Mouse (Mus musculus) MEL (cell line): ENCODE measurements around the gene Syt16. TPM values are rescaled to one million over a fixed set of nuclear protein-coding genes. Genes with fewer than 3 reads are reported as not detected.
A peak's percentile ranks its signal among the peaks of the same experiment; 100 is the strongest.

Experiments used
- DNase-seq: peaks from one replicate; pipeline ENCODE4 v3.0.0; 2011; ENCODE audit warnings: low read depth, low spot score
- H3K27ac ChIP-seq: 2 replicates; pipeline ENCODE4 v1.5.1; 2012; ENCODE audit warnings: low read depth, mild to moderate bottlenecking, control low read depth, low read length, moderate library complexity; ENCODE audit not compliant: control insufficient read depth
- H3K27me3 ChIP-seq, 2 experiments: fragments of 150-350 bp in 1 of 2; sonication (generic) in 1 of 2; 2 replicates each; pipeline ENCODE4 v1.6.1; 2012; ENCODE audit warnings: low read length in 2 of 2, mild to moderate bottlenecking in 2 of 2, improper control_type of control experiment in 1 of 2, moderate library complexity in 1 of 2; ENCODE audit not compliant: insufficient read depth in 2 of 2, control insufficient read depth in 1 of 2
- H3K36me3 ChIP-seq, 2 experiments: 2 replicates each; pipeline ENCODE4 v1.6.1; 2012 to 2014; ENCODE audit warnings: low read length in 2 of 2, improper control_type of control experiment in 1 of 2, inconsistent platforms in 1 of 2, mild to moderate bottlenecking in 1 of 2; ENCODE audit not compliant: insufficient read depth in 2 of 2, control insufficient read depth in 1 of 2
- H3K4me1 ChIP-seq, 2 experiments: fragments of 150-350 bp in 1 of 2; sonication (generic) in 1 of 2; 2 replicates each; pipeline ENCODE4 v1.6.1; 2012; ENCODE audit warnings: low read length in 2 of 2, improper control_type of control experiment in 1 of 2, mild to moderate bottlenecking in 1 of 2; ENCODE audit not compliant: insufficient read depth in 2 of 2, control insufficient read depth in 1 of 2
- H3K4me3 ChIP-seq, 2 experiments: fragments of 150-350 bp in 1 of 2; sonication (generic) in 1 of 2; 2 replicates each; pipeline ENCODE4 v1.5.1; 2012; ENCODE audit warnings: low read depth in 2 of 2, low read length in 2 of 2, mild to moderate bottlenecking in 2 of 2, moderate library complexity in 2 of 2, control low read depth in 1 of 2, improper control_type of control experiment in 1 of 2; ENCODE audit not compliant: control insufficient read depth in 1 of 2, insufficient read depth in 1 of 2
- H3K79me2 ChIP-seq: 2 replicates; pipeline ENCODE4 v1.6.1; 2012; ENCODE audit warnings: mild to moderate bottlenecking, low read length, moderate library complexity; ENCODE audit not compliant: control insufficient read depth, poor library complexity, insufficient read depth
- H3K9ac ChIP-seq: 2 replicates; pipeline ENCODE4 v1.6.1; 2012; ENCODE audit warnings: low read depth, mild to moderate bottlenecking, control low read depth, low read length, moderate library complexity; ENCODE audit not compliant: control insufficient read depth, poor library complexity, severe bottlenecking
- H3K9me3 ChIP-seq: fragments of 150-350 bp; sonication (generic); replicated peaks from 2 replicates; pipeline ENCODE4 v1.6.1; 2012; ENCODE audit warnings: mild to moderate bottlenecking, low read length, improper control_type of control experiment, moderate library complexity; ENCODE audit not compliant: insufficient read depth
- CTCF ChIP-seq, 3 experiments: IDR thresholded peaks in 2 of 3; conservative IDR thresholded peaks in 1 of 3; 2 replicates each; pipeline ENCODE4 v1.5.1; 2011 to 2012; ENCODE audit warnings: low read length in 3 of 3, low read depth in 2 of 3, mild to moderate bottlenecking in 2 of 3, improper control_type of control experiment in 1 of 3, inconsistent platforms in 1 of 3, mixed read lengths in 1 of 3, moderate library complexity in 1 of 3; ENCODE audit not compliant: control insufficient read depth in 1 of 3, insufficient read depth in 1 of 3, poor library complexity in 1 of 3, severe bottlenecking in 1 of 3
- EP300 ChIP-seq, 2 experiments: IDR thresholded peaks; 2 replicates each; pipeline ENCODE4 v1.6.1; 2011; ENCODE audit warnings: improper control_type of control experiment in 2 of 2, low read length in 2 of 2, low read depth in 1 of 2, mild to moderate bottlenecking in 1 of 2
- GATA1 ChIP-seq: IDR thresholded peaks from 2 replicates; pipeline ENCODE4 v1.6.1; 2011; ENCODE audit warnings: low read depth, low read length, improper control_type of control experiment
- MAX ChIP-seq: IDR thresholded peaks from 2 replicates; pipeline ENCODE4 v1.6.1; 2011; ENCODE audit warnings: low read length, improper control_type of control experiment
- MAZ ChIP-seq: IDR thresholded peaks from 2 replicates; pipeline ENCODE4 v1.6.1; 2012; ENCODE audit warnings: low read depth, mild to moderate bottlenecking, inconsistent platforms, low read length, improper control_type of control experiment
- MEF2A ChIP-seq: IDR thresholded peaks from 2 replicates; pipeline ENCODE4 v1.6.1; 2014; ENCODE audit warnings: low read depth, mild to moderate bottlenecking, inconsistent platforms, low read length, improper control_type of control experiment; ENCODE audit not compliant: poor library complexity, insufficient replicate concordance, severe bottlenecking; ENCODE audit errors: extremely low read depth
- MXI1 ChIP-seq: IDR thresholded peaks from 2 replicates; pipeline ENCODE4 v1.6.1; 2011; ENCODE audit warnings: mild to moderate bottlenecking, low read depth, low read length, improper control_type of control experiment
- NELFE ChIP-seq: IDR thresholded peaks from 2 replicates; pipeline ENCODE4 v1.6.1; 2011; ENCODE audit warnings: low read depth, low read length, improper control_type of control experiment
- NRF1 ChIP-seq: IDR thresholded peaks from 2 replicates; pipeline ENCODE4 v1.6.1; 2014; ENCODE audit warnings: low read depth, mild to moderate bottlenecking, inconsistent platforms, low read length, improper control_type of control experiment, moderate library complexity; ENCODE audit not compliant: poor library complexity, insufficient read depth, severe bottlenecking
- RAD21 ChIP-seq: IDR thresholded peaks from 2 replicates; pipeline ENCODE4 v1.6.1; 2011; ENCODE audit warnings: mild to moderate bottlenecking, low read depth, low read length, improper control_type of control experiment
- RCOR1 ChIP-seq: IDR thresholded peaks from 2 replicates; pipeline ENCODE4 v1.6.1; 2012; ENCODE audit warnings: low read depth, mild to moderate bottlenecking, inconsistent platforms, low read length, improper control_type of control experiment
- SMC3 ChIP-seq: IDR thresholded peaks from 2 replicates; pipeline ENCODE4 v1.6.1; 2011; ENCODE audit warnings: low read depth, low read length, improper control_type of control experiment
- TCF12 ChIP-seq: IDR thresholded peaks from 2 replicates; pipeline ENCODE4 v1.6.1; 2014; ENCODE audit warnings: low read depth, mild to moderate bottlenecking, inconsistent platforms, low read length, improper control_type of control experiment, moderate library complexity
- USF2 ChIP-seq, 2 experiments: IDR thresholded peaks; 2 replicates each; pipeline ENCODE4 v1.6.1; 2011 to 2012; ENCODE audit warnings: improper control_type of control experiment in 2 of 2, low read length in 2 of 2, borderline replicate concordance in 1 of 2, inconsistent platforms in 1 of 2, low read depth in 1 of 2, mild to moderate bottlenecking in 1 of 2; ENCODE audit not compliant: insufficient read depth in 1 of 2
- ZC3H11A ChIP-seq: IDR thresholded peaks from 2 replicates; pipeline ENCODE4 v1.6.1; 2012; ENCODE audit warnings: low read depth, mild to moderate bottlenecking, inconsistent platforms, low read length, improper control_type of control experiment
- polyA plus RNA-seq, 2 experiments: library from polyadenylated mRNA; stranded (reverse) in 1 of 2; unstranded in 1 of 2; fragments of >175 nt in 1 of 2; fragments of >200 nt in 1 of 2; gene quantifications; 2 replicates each; pipeline versions ENCODE4 v1.2.1 to v1.2.4; 2012; ENCODE audit warnings: low replicate concordance in 2 of 2, low read depth in 1 of 2; ENCODE audit not compliant: insufficient read length in 2 of 2, insufficient read depth in 1 of 2, missing spikeins in 1 of 2
- total RNA-seq: library from RNA; depleted of rRNA; stranded (reverse); fragments of 300-350 nt; gene quantifications from 2 replicates; pipeline ENCODE4 v1.2.3, GENCODE M21; 2012

Gene Syt16
- total and polyA plus RNA-seq, 3 experiments = 0.07 TPM; not detected in 2

DNA sequence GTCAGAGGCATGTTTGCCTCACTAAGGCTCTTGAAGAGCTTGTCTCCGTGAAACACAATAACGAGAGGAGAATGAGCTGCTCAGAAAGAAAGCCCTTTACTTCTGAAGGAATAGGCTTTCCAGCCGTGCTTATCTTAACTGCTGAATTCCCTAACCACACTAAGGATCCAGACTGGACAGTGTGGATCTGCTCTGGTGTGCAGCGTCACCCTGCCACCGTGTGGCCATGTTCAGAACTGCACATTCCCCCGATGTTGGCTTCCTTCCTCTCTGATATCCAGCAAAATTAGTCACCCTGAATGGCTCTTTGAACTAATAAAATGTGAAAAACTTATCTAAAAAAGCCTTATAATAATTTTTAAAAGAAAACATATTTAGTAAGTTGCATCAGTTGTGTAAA lies 16.3 kb downstream of the Syt16 start:
- no peaks in the 10 kb centered on the region for H3K9me3 ChIP-seq
- no peaks in the 10 kb centered on the region for H3K4me1 ChIP-seq
- TF ChIP-seq CTCF (IDR thresholded peaks at IDR 0.05 in 2 of 3, conservative IDR thresholded peaks at IDR 0.05 in 1 of 3; ENCODE audit: control insufficient read depth in 1 of 3, insufficient read depth in 1 of 3, low read depth in 2 of 3, low read length in 3 of 3, poor library complexity in 1 of 3, severe bottlenecking in 1 of 3) (peak; percentile 92 to 96 (median 94)), GATA1 (no peak), ZC3H11A (peak; percentile 74), SMC3 (peak; percentile 92), RAD21 (peak; percentile 90)
- TF ChIP-seq, all 39 proteins: peak for 4
- Histone ChIP-seq H3K36me3 (peaks cover 0 to 1% of the 10 kb centered on the region in 2 experiments; a peak in 1 of 4 replicates), H3K4me3 (no peak overlapping the region), H3K79me2 (no peaks in the 10 kb centered on the region), H3K27ac (no peak overlapping the region), H3K27me3 (no peaks in the 10 kb centered on the region; a peak in 1 of 4 replicates), H3K9ac (no peak overlapping the region)
- peak; percentile 62 for DNase-seq

DNA sequence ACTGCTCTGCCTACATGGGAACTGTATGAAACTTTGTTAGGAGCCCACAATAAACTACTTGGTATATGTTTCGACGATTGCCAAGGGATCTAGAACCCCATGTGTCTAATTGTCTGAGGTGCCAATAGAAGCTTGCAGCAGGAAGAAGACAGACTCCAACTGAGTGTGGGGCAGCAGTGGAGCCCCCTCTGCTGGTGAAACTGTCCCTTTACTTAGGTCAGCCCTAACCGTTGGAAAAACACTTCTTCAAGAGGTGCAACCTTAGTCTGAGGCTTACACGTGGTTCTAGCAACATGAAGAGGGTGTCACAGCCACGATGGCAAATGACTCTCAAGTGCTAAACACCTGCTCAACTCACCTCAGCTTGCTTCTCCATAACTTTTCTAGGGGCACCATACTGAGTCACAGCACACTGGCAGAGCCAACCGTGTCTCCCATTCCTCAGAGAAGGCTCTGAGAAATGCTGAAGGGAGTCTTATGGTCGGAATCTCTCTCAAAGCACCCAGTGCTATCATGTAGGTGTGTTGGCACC lies 17.3 kb downstream of the Syt16 start:
- TF ChIP-seq ZC3H11A (peak; percentile 7; the same call in 1 of the 2 replicates), USF2 (IDR thresholded peaks at IDR 0.05; ENCODE audit: borderline replicate concordance in 1 of 2, insufficient read depth in 1 of 2, low read depth in 1 of 2, low read length in 2 of 2) (no peak), MEF2A (no peak), TCF12 (no peak), SMC3 (peak; percentile 61), CTCF (IDR thresholded peaks at IDR 0.05 in 2 of 3, conservative IDR thresholded peaks at IDR 0.05 in 1 of 3; ENCODE audit: control insufficient read depth in 1 of 3, insufficient read depth in 1 of 3, low read depth in 2 of 3, low read length in 3 of 3, poor library complexity in 1 of 3, severe bottlenecking in 1 of 3) (peak; percentile 44 to 67 (median 64)), MAZ (no peak), RAD21 (peak; percentile 46), MAX (no peak), NRF1 (no peak), MXI1 (no peak), NELFE (no peak), RCOR1 (no peak), EP300 (IDR thresholded peaks at IDR 0.05; ENCODE audit: low read depth in 1 of 2, low read length in 2 of 2) (no peak)
- peak; percentile 51 for DNase-seq
- H3K9ac ChIP-seq = no peak overlapping the region
- no peaks in the 10 kb centered on the region for H3K79me2 ChIP-seq
- H3K27ac ChIP-seq = no peak overlapping the region
- no peaks in the 10 kb centered on the region for H3K4me1 ChIP-seq
- no peaks in the 10 kb centered on the region for H3K36me3 ChIP-seq
- no peaks in the 10 kb centered on the region for H3K9me3 ChIP-seq
- no peak overlapping the region for H3K4me3 ChIP-seq
- no peaks in the 10 kb centered on the region; a peak in 1 of 4 replicates for H3K27me3 ChIP-seq
